17 mouse cellular contexts compared by ENCODE assay signal in genomic region chr2:5040281-5041161, GRCm38 (mm10). TPM values are rescaled to one million over a fixed set of nuclear protein-coding genes. Genes with fewer than 3 reads are reported as not detected.
DNase-seq lines count a peak whose midpoint lies in the region; ATAC-seq and TF ChIP-seq lines count a peak whose summit lies in the region.
"Had no signal": no experiment of that assay in that cellular context is flagged by ENCODE, and none has a peak within 500 bp of the region (broad histone marks: within the 10 kb centered on the region; RNA-seq: fewer than 3 reads in every experiment).

No protein-coding gene starts in this region.

- peaks cover 59% of the 10 kb centered on the region for H3K36me3 ChIP-seq in liver, embryonic 12.5 days
- H3K36me3 ChIP-seq in liver, embryonic 16.5 days (ENCODE audit: control insufficient read depth, insufficient read depth) = peaks cover 18% of the 10 kb centered on the region
- no peaks in the 10 kb centered on the region for H3K36me3 ChIP-seq in stomach, postnatal 0 days (ENCODE audit: control insufficient read depth, insufficient read depth, low read length)
- H3K36me3 ChIP-seq in forebrain, embryonic 16.5 days (ENCODE audit: control insufficient read depth, insufficient read depth) = no peaks in the 10 kb centered on the region
- H3K36me3 ChIP-seq: embryonic facial prominence, embryonic 10.5 days; kidney, embryonic 15.5 days had no signal

- no peak for DNase-seq in liver
- peak; percentile 60 for DNase-seq in adrenal gland, adult 8-10 months
- DNase-seq in stomach, postnatal 0 days (ENCODE audit: low spot score) = no peak
- DNase-seq: cerebellum, postnatal 10 days; forebrain, postnatal 0 days; gastrocnemius, postnatal 10 days; midbrain, embryonic 14.5 days; thymus, postnatal 36 days had no signal

- H3K4me1 ChIP-seq in liver, embryonic 12.5 days = peaks cover 59% of the 10 kb centered on the region
- H3K4me1 ChIP-seq in liver, embryonic 16.5 days (ENCODE audit: control insufficient read depth, low read depth, low read length) = peaks cover 45% of the 10 kb centered on the region
- no peaks in the 10 kb centered on the region for H3K4me1 ChIP-seq in stomach, postnatal 0 days (replicated peaks; ENCODE audit: control insufficient read depth, insufficient read depth)
- H3K4me1 ChIP-seq in forebrain, embryonic 16.5 days (replicated peaks; ENCODE audit: control insufficient read depth, insufficient read depth, low read length) = peaks cover 14% of the 10 kb centered on the region

- H3K9me3 ChIP-seq in liver, embryonic 12.5 days (replicated peaks) = no peaks in the 10 kb centered on the region
- no peaks in the 10 kb centered on the region for H3K9me3 ChIP-seq in liver, embryonic 16.5 days (replicated peaks; ENCODE audit: control insufficient read depth, low read length)
- H3K9me3 ChIP-seq in stomach, postnatal 0 days (ENCODE audit: control insufficient read depth, low read length) = no peaks in the 10 kb centered on the region
- no peaks in the 10 kb centered on the region for H3K9me3 ChIP-seq in forebrain, embryonic 16.5 days (ENCODE audit: control insufficient read depth, low read length)
- H3K9me3 ChIP-seq: embryonic facial prominence, embryonic 10.5 days; heart, embryonic 13.5 days; kidney, embryonic 15.5 days had no signal

- peak overlapping the region; percentile 56; the same call in 1 of the 2 replicates for H3K27ac ChIP-seq in liver, embryonic 12.5 days
- H3K27ac ChIP-seq in liver, embryonic 16.5 days (ENCODE audit: low read length) = 0 out of 2 replicates have a peak overlapping the region, but pooled peaks have one; percentile 34
- peak overlapping the region; percentile 40; the same call in 1 of the 2 replicates for H3K27ac ChIP-seq in stomach, postnatal 0 days (replicated peaks)
- H3K27ac ChIP-seq in forebrain, embryonic 16.5 days (ENCODE audit: low read length) = no peak overlapping the region
- H3K27ac ChIP-seq: embryonic facial prominence, embryonic 10.5 days; heart, embryonic 13.5 days; kidney, embryonic 15.5 days; layer of hippocampus, adult 2 months had no signal

- no peak overlapping the region for H3K4me3 ChIP-seq in liver, embryonic 12.5 days
- no peak overlapping the region for H3K4me3 ChIP-seq in liver, embryonic 16.5 days (ENCODE audit: low read depth, low read length)
- no peak overlapping the region for H3K4me3 ChIP-seq in stomach, postnatal 0 days (ENCODE audit: low read depth, low read length)
- H3K4me3 ChIP-seq in forebrain, embryonic 16.5 days (replicated peaks; ENCODE audit: low read length) = no peak overlapping the region
- H3K4me3 ChIP-seq: embryonic facial prominence, embryonic 10.5 days; erythroblast, embryonic 14.5 days; heart, embryonic 13.5 days; kidney, embryonic 15.5 days; layer of hippocampus, adult 2 months had no signal

- H3K9ac ChIP-seq in liver, embryonic 12.5 days = 0 out of 2 replicates have a peak overlapping the region, but pooled peaks have one; percentile 15
- no peak overlapping the region for H3K9ac ChIP-seq in liver, embryonic 16.5 days (ENCODE audit: low read depth, low read length)
- no peak overlapping the region for H3K9ac ChIP-seq in stomach, postnatal 0 days (ENCODE audit: low read length)
- no peak overlapping the region for H3K9ac ChIP-seq in forebrain, embryonic 16.5 days (replicated peaks; ENCODE audit: low read depth, low read length)
- H3K9ac ChIP-seq: forebrain, postnatal 0 days; heart, embryonic 13.5 days; kidney, embryonic 15.5 days had no signal

- TF ChIP-seq CTCF in stomach, postnatal 0 days (IDR thresholded peaks at IDR 0.05; ENCODE audit: low read depth) = no peak

- no peak for ATAC-seq in liver, embryonic 12.5 days
- ATAC-seq in liver, embryonic 16.5 days (ENCODE audit: low read depth) = peak; percentile 10; the same call in 1 of the 2 replicates
- no peak for ATAC-seq in stomach, postnatal 0 days (ENCODE audit: low FRiP score, low TSS enrichment)
- ATAC-seq in forebrain, embryonic 16.5 days = no peak
- ATAC-seq in cerebellum, adult (ENCODE audit: insufficient number of reproducible peaks, low FRiP score, low TSS enrichment) = no peak
- ATAC-seq: forebrain, postnatal 0 days had no signal

- no peak overlapping the region; the same call in 1 of the 2 replicates for H3K4me2 ChIP-seq in liver, embryonic 12.5 days
- no peak overlapping the region for H3K4me2 ChIP-seq in liver, embryonic 16.5 days (ENCODE audit: low read depth, low read length)
- H3K4me2 ChIP-seq in stomach, postnatal 0 days (replicated peaks; ENCODE audit: low read depth) = no peak overlapping the region
- no peak overlapping the region for H3K4me2 ChIP-seq in forebrain, embryonic 16.5 days (ENCODE audit: low read length)
- H3K4me2 ChIP-seq: heart, embryonic 13.5 days; kidney, embryonic 15.5 days had no signal

- 50% methylated on average over 12 of the region's 12 CpGs for WGBS in liver, embryonic 12.5 days (ENCODE audit: insufficient replicate concordance)
- WGBS in liver, embryonic 16.5 days (ENCODE audit: insufficient replicate concordance) = 45% methylated on average over 12 of the region's 12 CpGs
- WGBS in stomach, postnatal 0 days = 75% methylated on average over 12 of the region's 12 CpGs
- WGBS in forebrain, embryonic 16.5 days = 94% methylated on average over 12 of the region's 12 CpGs

- no peaks in the 10 kb centered on the region for H3K27me3 ChIP-seq in liver, embryonic 12.5 days (replicated peaks)
- H3K27me3 ChIP-seq in liver, embryonic 16.5 days (ENCODE audit: control insufficient read depth, insufficient read depth, low read depth, low read length) = no peaks in the 10 kb centered on the region
- no peaks in the 10 kb centered on the region for H3K27me3 ChIP-seq in stomach, postnatal 0 days (ENCODE audit: control insufficient read depth, insufficient read depth, low read length)
- H3K27me3 ChIP-seq in forebrain, embryonic 16.5 days (replicated peaks; ENCODE audit: control insufficient read depth, insufficient read depth, low read length) = no peaks in the 10 kb centered on the region
- H3K27me3 ChIP-seq: heart, embryonic 13.5 days; kidney, embryonic 15.5 days had no signal

- no peak for TF ChIP-seq EP300 in stomach, postnatal 0 days (optimal IDR thresholded peaks at IDR 0.05)

RNA-seq across cellular contexts. Expression of gene Optn, which starts 23.3 kb away (rescaled TPM):
- polyA plus RNA-seq in liver, embryonic 12.5 days (2016; fragmentation: Nextera tagmentation; extraction: Ambion mirVana) = 18.5 and 18.7 TPM in 2 replicates
- 100 to 1,000 TPM in 2 of 4 experiments, 10 to 100 TPM in 2; 75.5 to 187 (median 117) TPM for total RNA-seq in adrenal gland, adult 8-10 months (2022)
- 21.8 and 22.3 TPM in 2 replicates for polyA plus RNA-seq in liver, embryonic 16.5 days (2015; fragmentation: Nextera tagmentation; extraction: Ambion mirVana)
- polyA plus RNA-seq in stomach, postnatal 0 days (2015; fragmentation: Nextera tagmentation; extraction: Ambion mirVana) = 16.6 and 17.0 TPM in 2 replicates
- polyA plus RNA-seq in forebrain, embryonic 16.5 days (2015; fragmentation: Nextera tagmentation; extraction: Ambion mirVana) = 7.4 and 8.0 TPM in 2 replicates

RNA-seq across cellular contexts. Expression of gene Mcm10, which starts 27.9 kb away (rescaled TPM):
- 57.7 and 59.0 TPM in 2 replicates for polyA plus RNA-seq in liver, embryonic 12.5 days (2016; fragmentation: Nextera tagmentation; extraction: Ambion mirVana)
- 1 to 10 TPM; 2.0 to 7.3 (median 5.1) TPM for total RNA-seq in adrenal gland, adult 8-10 months (2022)
- polyA plus RNA-seq in liver, embryonic 16.5 days (2015; fragmentation: Nextera tagmentation; extraction: Ambion mirVana) = 29.8 and 30.3 TPM in 2 replicates
- 6.1 and 6.8 TPM in 2 replicates for polyA plus RNA-seq in stomach, postnatal 0 days (2015; fragmentation: Nextera tagmentation; extraction: Ambion mirVana)
- polyA plus RNA-seq in forebrain, embryonic 16.5 days (2015; fragmentation: Nextera tagmentation; extraction: Ambion mirVana) = 10.5 and 12.5 TPM in 2 replicates
